Mouse (Mus musculus) CH12.LX (cell line): ENCODE measurements around the gene Clip1. TPM values are rescaled to one million over a fixed set of nuclear protein-coding genes. Genes with fewer than 3 reads are reported as not detected.

Source experiments
- DNase-seq: peaks from one replicate; pipeline ENCODE4 v3.0.0-alpha.2; 2013; ENCODE audit errors: extremely low read depth
- H3K27ac ChIP-seq: 2 replicates; pipeline ENCODE4 v1.5.1; 2012; ENCODE audit warnings: low read depth, mild to moderate bottlenecking, control low read depth, moderate library complexity; ENCODE audit not compliant: insufficient read depth
- H3K27me3 ChIP-seq: replicated peaks from 2 replicates; pipeline ENCODE3; 2012; ENCODE audit warnings: inconsistent platforms
- H3K36me3 ChIP-seq, 2 experiments: replicated peaks in 1 of 2; 2 replicates each; pipeline versions ENCODE3 to v1.6.1; 2012; ENCODE audit warnings: inconsistent platforms in 1 of 2, low read length in 1 of 2, mild to moderate bottlenecking in 1 of 2, mixed read lengths in 1 of 2, moderate library complexity in 1 of 2; ENCODE audit not compliant: control insufficient read depth in 1 of 2, insufficient read depth in 1 of 2
- H3K4me1 ChIP-seq, 2 experiments: 2 replicates each; pipeline ENCODE4 v1.6.1; 2012; ENCODE audit warnings: inconsistent platforms in 1 of 2, moderate library complexity in 1 of 2; ENCODE audit not compliant: insufficient read depth in 2 of 2, control insufficient read depth in 1 of 2
- H3K4me2 ChIP-seq: 2 replicates; pipeline ENCODE4 v1.6.1; 2012; ENCODE audit warnings: low read depth, mild to moderate bottlenecking, control low read depth; ENCODE audit not compliant: poor library complexity, insufficient read depth, severe bottlenecking
- H3K4me3 ChIP-seq, 3 experiments: fragments of 150-350 bp in 1 of 3; sonication (generic) in 1 of 3; replicated peaks in 1 of 3; 2 replicates each; pipeline versions ENCODE3 to v1.5.1; 2011 to 2012; ENCODE audit warnings: low read depth in 2 of 3, low read length in 2 of 3, mild to moderate bottlenecking in 2 of 3, moderate library complexity in 2 of 3, control low read depth in 1 of 3, improper control_type of control experiment in 1 of 3, inconsistent platforms in 1 of 3, mixed read lengths in 1 of 3; ENCODE audit not compliant: poor library complexity in 1 of 3
- H3K79me2 ChIP-seq: replicated peaks from 2 replicates; pipeline ENCODE4 v1.6.1; 2012; ENCODE audit warnings: mild to moderate bottlenecking, moderate library complexity; ENCODE audit not compliant: control insufficient read depth, poor library complexity, insufficient read depth, severe bottlenecking; ENCODE audit errors: extremely low read depth
- H3K9ac ChIP-seq: 2 replicates; pipeline ENCODE4 v1.6.1; 2012; ENCODE audit warnings: low read depth, mild to moderate bottlenecking, control low read depth, moderate library complexity; ENCODE audit not compliant: insufficient read depth
- H3K9me3 ChIP-seq: replicated peaks from 2 replicates; pipeline ENCODE3; 2012; ENCODE audit warnings: low read length, inconsistent platforms, mixed read lengths
- BHLHE40 ChIP-seq: IDR thresholded peaks from 2 replicates; pipeline ENCODE4 v1.6.1; 2011; ENCODE audit warnings: mild to moderate bottlenecking, low read depth, low read length, improper control_type of control experiment
- CHD1 ChIP-seq: IDR thresholded peaks from 2 replicates; pipeline ENCODE4 v1.6.1; 2012; ENCODE audit warnings: low read depth, low read length, improper control_type of control experiment, inconsistent platforms
- CHD2 ChIP-seq: IDR thresholded peaks from 2 replicates; pipeline ENCODE4 v1.6.1; 2011; ENCODE audit warnings: low read length, improper control_type of control experiment
- CTCF ChIP-seq, 2 experiments: IDR thresholded peaks in 1 of 2; conservative IDR thresholded peaks in 1 of 2; 2 replicates each; pipeline ENCODE4 v1.5.1; 2011 to 2012; ENCODE audit warnings: low read depth in 2 of 2, low read length in 2 of 2, improper control_type of control experiment in 1 of 2, inconsistent platforms in 1 of 2, mild to moderate bottlenecking in 1 of 2, moderate library complexity in 1 of 2
- ELF1 ChIP-seq: IDR thresholded peaks from 2 replicates; pipeline ENCODE4 v1.6.1; 2014; ENCODE audit warnings: low read depth, mild to moderate bottlenecking, inconsistent platforms, low read length, improper control_type of control experiment
- EP300 ChIP-seq: IDR thresholded peaks from 2 replicates; pipeline ENCODE4 v1.6.1; 2011; ENCODE audit warnings: low read length, improper control_type of control experiment
- GABPA ChIP-seq: IDR thresholded peaks from 2 replicates; pipeline ENCODE4 v1.6.1; 2012; ENCODE audit warnings: low read depth, low read length, improper control_type of control experiment, inconsistent platforms; ENCODE audit not compliant: insufficient replicate concordance
- HCFC1 ChIP-seq: IDR thresholded peaks from 2 replicates; pipeline ENCODE4 v1.6.1; 2012; ENCODE audit warnings: low read depth, mild to moderate bottlenecking, inconsistent platforms, low read length, improper control_type of control experiment
- JUN ChIP-seq: IDR thresholded peaks from 2 replicates; pipeline ENCODE4 v1.6.1; 2011; ENCODE audit warnings: low read depth, mild to moderate bottlenecking, low read length, improper control_type of control experiment, moderate library complexity; ENCODE audit not compliant: insufficient read depth
- MAZ ChIP-seq: IDR thresholded peaks from 2 replicates; pipeline ENCODE4 v1.6.1; 2012; ENCODE audit warnings: low read depth, mild to moderate bottlenecking, inconsistent platforms, low read length, improper control_type of control experiment, moderate library complexity
- NRF1 ChIP-seq: IDR thresholded peaks from 2 replicates; pipeline ENCODE4 v1.6.1; 2014; ENCODE audit warnings: low read depth, mild to moderate bottlenecking, inconsistent platforms, low read length, improper control_type of control experiment, moderate library complexity
- PAX5 ChIP-seq: IDR thresholded peaks from 2 replicates; pipeline ENCODE4 v1.6.1; 2012; ENCODE audit warnings: low read length, inconsistent platforms, mixed read lengths
- RAD21 ChIP-seq: IDR thresholded peaks from 2 replicates; pipeline ENCODE4 v1.6.1; 2011; ENCODE audit warnings: low read depth, mild to moderate bottlenecking, low read length, improper control_type of control experiment, moderate library complexity
- RCOR1 ChIP-seq: conservative IDR thresholded peaks from 2 replicates; pipeline ENCODE4 v1.6.1; 2012; ENCODE audit warnings: low read depth, mild to moderate bottlenecking, inconsistent platforms, low read length, improper control_type of control experiment
- SMC3 ChIP-seq: IDR thresholded peaks from 2 replicates; pipeline ENCODE4 v1.6.1; 2011; ENCODE audit warnings: low read depth, low read length, improper control_type of control experiment
- TCF12 ChIP-seq: IDR thresholded peaks from 2 replicates; pipeline ENCODE4 v1.6.1; 2014; ENCODE audit warnings: low read depth, mild to moderate bottlenecking, inconsistent platforms, low read length, improper control_type of control experiment
- UBTF ChIP-seq: IDR thresholded peaks from 2 replicates; pipeline ENCODE4 v1.6.1; 2012; ENCODE audit warnings: low read depth, mild to moderate bottlenecking, inconsistent platforms, low read length, improper control_type of control experiment, moderate library complexity
- ZNF384 ChIP-seq: IDR thresholded peaks from 2 replicates; pipeline ENCODE4 v1.6.1; 2012; ENCODE audit warnings: low read depth, low read length, improper control_type of control experiment, inconsistent platforms
- dilution Hi-C: fragments of 300-500 bp; cut with MboI; formaldehyde crosslinking; loops from 2 replicates; pipeline ENCODE4 v1.14.3; 2020; ENCODE audit warnings: low sequenced_read_pairs; ENCODE audit not compliant: extremely low pct_unique_long_range_greater_than_20kb, extremely low pct_ligation_motif_present
- in situ Hi-C: fragments of 300-500 bp; cut with MboI; formaldehyde crosslinking; loops from 3 replicates; pipeline ENCODE4 v1.14.3; 2019; ENCODE audit warnings: low sequenced_read_pairs, low pct_ligation_motif_present, low pct_unique_long_range_greater_than_20kb, mixed read lengths
- polyA plus RNA-seq: library from polyadenylated mRNA; unstranded; fragments of >175 nt; gene quantifications from 2 replicates; pipeline ENCODE4 v1.2.1, GENCODE M21; 2012; ENCODE audit warnings: low read depth; ENCODE audit not compliant: insufficient read length
- total RNA-seq, 2 experiments: library from RNA; depleted of rRNA; stranded (reverse); fragments of 300-350 nt in 1 of 2; fragments of >200 nt in 1 of 2; gene quantifications; 2 replicates each; pipeline ENCODE4 v1.2.3; 2012 to 2014

Gene Clip1
- total and polyA plus RNA-seq, 3 experiments: 24.9 to 42.9 (median 28.1) TPM

- no peaks in the 10 kb centered on the region for H3K4me1 ChIP-seq
These were observed 57.8 kb downstream of the Clip1 start for GRCm38 (mm10) chr5:123626631-123627030.

GRCm38 (mm10) chr5:123622421-123622820 is 62.0 kb downstream of the Clip1 start:
- H3K4me1 ChIP-seq: no peaks in the 10 kb centered on the region
- H3K79me2 ChIP-seq: no peaks in the 10 kb centered on the region
- H3K36me3 ChIP-seq: peaks cover 33 to 61% of the 10 kb centered on the region in 2 experiments
- no peak overlapping the region for H3K9ac ChIP-seq
- in situ Hi-C loops: no loop called here
- H3K4me2 ChIP-seq: no peak overlapping the region
- H3K4me3 ChIP-seq: no peak overlapping the region
- no peak for DNase-seq
- no peaks in the 10 kb centered on the region for H3K27me3 ChIP-seq
- dilution Hi-C loops: no loop called here
- no peak for TF ChIP-seq JUN
- TF ChIP-seq UBTF: no peak
- TF ChIP-seq MAZ: no peak
- no peak for TF ChIP-seq TCF12
- no peak for TF ChIP-seq HCFC1
- no peak for TF ChIP-seq SMC3
- no peak for TF ChIP-seq RCOR1
- no peak for TF ChIP-seq PAX5
- TF ChIP-seq ELF1: no peak
- TF ChIP-seq BHLHE40: no peak
- TF ChIP-seq NRF1: no peak
- TF ChIP-seq CTCF (conservative IDR thresholded peaks at IDR 0.05 in 1 of 2, IDR thresholded peaks at IDR 0.05 in 1 of 2; ENCODE audit: low read depth in 2 of 2, low read length in 2 of 2): no peak
- no peak for TF ChIP-seq RAD21
- no peak for TF ChIP-seq GABPA
- TF ChIP-seq EP300: no peak
- no peak for TF ChIP-seq ZNF384
- TF ChIP-seq CHD1: no peak
- no peak overlapping the region for H3K27ac ChIP-seq
- no peaks in the 10 kb centered on the region for H3K9me3 ChIP-seq

More at GRCm38 (mm10) chr5:123626631-123627030, 57.8 kb downstream of the Clip1 start:
- no peak overlapping the region for H3K4me3 ChIP-seq
- H3K4me2 ChIP-seq: no peak overlapping the region
- in situ Hi-C loops: loop anchor here (5.0 to 25.0 kb wide), 2 partner anchors 76 to 286 kb away; partner anchors contain the start of gene Denr
- no peak overlapping the region for H3K27ac ChIP-seq
- dilution Hi-C loops: no loop called here
- TF ChIP-seq RAD21: peak; percentile 62
- 0 out of 2 replicates have a peak, but pooled peaks have one; percentile 14 for TF ChIP-seq CHD2
- no peak for TF ChIP-seq BHLHE40
- 0 out of 2 replicates have a peak, but pooled peaks have one; percentile 27 for TF ChIP-seq MAZ
- peak in 1 of 2 experiments; percentile 71; a peak in 2 of 4 replicates for TF ChIP-seq CTCF (conservative IDR thresholded peaks at IDR 0.05 in 1 of 2, IDR thresholded peaks at IDR 0.05 in 1 of 2; ENCODE audit: low read depth in 2 of 2, low read length in 2 of 2)
- TF ChIP-seq UBTF: no peak
- H3K9ac ChIP-seq: no peak overlapping the region
- H3K27me3 ChIP-seq: no peaks in the 10 kb centered on the region
- H3K9me3 ChIP-seq: no peaks in the 10 kb centered on the region
- H3K36me3 ChIP-seq: peaks cover 18 to 75% of the 10 kb centered on the region in 2 experiments
- peak; percentile 77 for DNase-seq
- H3K79me2 ChIP-seq: no peaks in the 10 kb centered on the region
